Mouse (Mus musculus): ENCODE measurements around the gene Cdk15.

The Cdk15 gene

GRCm38 (mm10) chr1:59321076-59321879 lies 64.6 kb downstream of the Cdk15 start:
- DNase-seq (ENCODE audit: low read depth in 2 of 2, low spot score in 2 of 2) = no peak

- DNase-seq (ENCODE audit: low read depth in 2 of 2, low spot score in 2 of 2) = no peak
These were observed 65.5 kb downstream of the Cdk15 start for GRCm38 (mm10) chr1:59321880-59322836.

- DNase-seq (ENCODE audit: low read depth in 2 of 2, low spot score in 2 of 2) = no peak
These were observed 70.2 kb downstream of the Cdk15 start for GRCm38 (mm10) chr1:59326854-59327395.

- DNase-seq (ENCODE audit: low read depth in 2 of 2, low spot score in 2 of 2) = no peak
These were observed 76.2 kb downstream of the Cdk15 start for GRCm38 (mm10) chr1:59332737-59333385.

GRCm38 (mm10) chr1:59333386-59333759 lies 76.7 kb downstream of the Cdk15 start:
- no peak for DNase-seq (ENCODE audit: low read depth in 2 of 2, low spot score in 2 of 2)

- no peak for DNase-seq (ENCODE audit: low read depth in 2 of 2, low spot score in 2 of 2)
These were observed 77.3 kb downstream of the Cdk15 start for GRCm38 (mm10) chr1:59333860-59334561.

- DNase-seq (ENCODE audit: low read depth in 2 of 2, low spot score in 2 of 2) = no peak
These were observed 77.8 kb downstream of the Cdk15 start for GRCm38 (mm10) chr1:59334562-59334890.

- DNase-seq (ENCODE audit: low read depth in 2 of 2, low spot score in 2 of 2) = no peak
These were observed 79.5 kb downstream of the Cdk15 start for GRCm38 (mm10) chr1:59336256-59336655.

GRCm38 (mm10) chr1:59340814-59341588 lies 84.3 kb downstream of the Cdk15 start:
- no peak for DNase-seq (ENCODE audit: low read depth in 2 of 2, low spot score in 2 of 2)

GRCm38 (mm10) chr1:59341697-59342096 lies 85.0 kb downstream of the Cdk15 start:
- no peak for DNase-seq (ENCODE audit: low read depth in 2 of 2, low spot score in 2 of 2)

GRCm38 (mm10) chr1:59342146-59342545 lies 85.4 kb downstream of the Cdk15 start:
- DNase-seq (ENCODE audit: low read depth in 2 of 2, low spot score in 2 of 2) = no peak

- no peak for DNase-seq (ENCODE audit: low read depth in 2 of 2, low spot score in 2 of 2)
These were observed 96.0 kb downstream of the Cdk15 start for GRCm38 (mm10) chr1:59352706-59353105.

GRCm38 (mm10) chr1:59355440-59355839 lies 98.7 kb downstream of the Cdk15 start:
- no peak for DNase-seq (ENCODE audit: low read depth in 2 of 2, low spot score in 2 of 2)

GRCm38 (mm10) chr1:59359136-59359535 lies 102.4 kb downstream of the Cdk15 start:
- no peak for DNase-seq (ENCODE audit: low read depth in 2 of 2, low spot score in 2 of 2)

GRCm38 (mm10) chr1:59360834-59361233 lies 104.1 kb downstream of the Cdk15 start:
- DNase-seq (ENCODE audit: low read depth in 2 of 2, low spot score in 2 of 2) = no peak

- no peak for DNase-seq (ENCODE audit: low read depth in 2 of 2, low spot score in 2 of 2)
These were observed 104.8 kb downstream of the Cdk15 start for GRCm38 (mm10) chr1:59361460-59361859.

GRCm38 (mm10) chr1:59361966-59362365 lies 105.3 kb downstream of the Cdk15 start:
- no peak for DNase-seq (ENCODE audit: low read depth in 2 of 2, low spot score in 2 of 2)

GRCm38 (mm10) chr1:59364463-59365040 lies 107.8 kb downstream of the Cdk15 start:
- DNase-seq (ENCODE audit: low read depth in 2 of 2, low spot score in 2 of 2) = no peak

GRCm38 (mm10) chr1:59367928-59368648 lies 111.4 kb downstream of the Cdk15 start:
- DNase-seq (ENCODE audit: low read depth in 2 of 2, low spot score in 2 of 2) = no peak
